Mouse (Mus musculus): ENCODE measurements around the gene Zdhhc18.

Gene Zdhhc18

GRCm38 (mm10) chr4:133662945-133663344 lies 13.0 kb upstream of the Zdhhc18 start:
- DNase-seq, result peak; percentile 72

- peak; percentile 90 for DNase-seq
Observed at GRCm38 (mm10) chr4:133662421-133662820, 12.5 kb upstream of the Zdhhc18 start.

GRCm38 (mm10) chr4:133660193-133661155 lies 10.5 kb upstream of the Zdhhc18 start:
- peak; percentile 99 for DNase-seq

- DNase-seq, result peak; percentile 98
Observed at GRCm38 (mm10) chr4:133659497-133660192, 9.7 kb upstream of the Zdhhc18 start.

GRCm38 (mm10) chr4:133658729-133659128 lies 8.8 kb upstream of the Zdhhc18 start:
- peak; percentile 76 for DNase-seq

- DNase-seq, result peak; percentile 82
Observed at GRCm38 (mm10) chr4:133657829-133658458, 8.0 kb upstream of the Zdhhc18 start.

GRCm38 (mm10) chr4:133656997-133657396 lies 7.0 kb upstream of the Zdhhc18 start:
- peak; percentile 78 for DNase-seq

GRCm38 (mm10) chr4:133656294-133656693 lies 6.3 kb upstream of the Zdhhc18 start:
- peak; percentile 88 for DNase-seq

GRCm38 (mm10) chr4:133654070-133654469 lies 4.1 kb upstream of the Zdhhc18 start:
- DNase-seq, result peak; percentile 75

GRCm38 (mm10) chr4:133652746-133653145 lies 2.8 kb upstream of the Zdhhc18 start:
- DNase-seq, result peak; percentile 68

GRCm38 (mm10) chr4:133651986-133652385 lies 2.0 kb upstream of the Zdhhc18 start:
- DNase-seq, result no peak

- DNase-seq, result peak; percentile 92
Observed at GRCm38 (mm10) chr4:133651445-133651844, 1.5 kb upstream of the Zdhhc18 start.

- peak; percentile 63 for DNase-seq
Observed at GRCm38 (mm10) chr4:133649464-133649863, 490 bp downstream of the Zdhhc18 start.

GRCm38 (mm10) chr4:133645680-133646079 lies 4.3 kb downstream of the Zdhhc18 start:
- peak; percentile 78 for DNase-seq

- no peak for DNase-seq
Observed at GRCm38 (mm10) chr4:133645195-133645594, 4.8 kb downstream of the Zdhhc18 start.

GRCm38 (mm10) chr4:133634043-133634410 lies 15.9 kb downstream of the Zdhhc18 start:
- DNase-seq, result peak; percentile 79

- peak; percentile 99 for DNase-seq
Observed at GRCm38 (mm10) chr4:133633332-133634042, 16.5 kb downstream of the Zdhhc18 start.

GRCm38 (mm10) chr4:133632483-133633327 lies 17.2 kb downstream of the Zdhhc18 start:
- peak; percentile 90 for DNase-seq

- peak; percentile 94 for DNase-seq
Observed at GRCm38 (mm10) chr4:133631769-133632411, 18.1 kb downstream of the Zdhhc18 start.

- DNase-seq, result peak; percentile 97
Observed at GRCm38 (mm10) chr4:133631071-133631768, 18.7 kb downstream of the Zdhhc18 start.

All from heart, adult 11 months (tissue).